Mouse (Mus musculus) cerebellum, adult 2 months (tissue): ENCODE measurements around the gene Nim1k.

ENCODE experiments used
- CTCF ChIP-seq: fragments of 200-500 bp; IDR thresholded peaks from 2 replicates; pipeline ENCODE4 v1.5.1; 2011; ENCODE audit warnings: low read depth, mild to moderate bottlenecking, control low read depth, low read length, moderate library complexity, borderline replicate concordance; ENCODE audit not compliant: insufficient read depth
- POLR2A ChIP-seq: fragments of 200-500 bp; IDR thresholded peaks from 2 replicates; pipeline ENCODE4 v1.6.1; 2011; ENCODE audit warnings: low read length, control low read depth, borderline replicate concordance; ENCODE audit not compliant: insufficient read depth

DNA sequence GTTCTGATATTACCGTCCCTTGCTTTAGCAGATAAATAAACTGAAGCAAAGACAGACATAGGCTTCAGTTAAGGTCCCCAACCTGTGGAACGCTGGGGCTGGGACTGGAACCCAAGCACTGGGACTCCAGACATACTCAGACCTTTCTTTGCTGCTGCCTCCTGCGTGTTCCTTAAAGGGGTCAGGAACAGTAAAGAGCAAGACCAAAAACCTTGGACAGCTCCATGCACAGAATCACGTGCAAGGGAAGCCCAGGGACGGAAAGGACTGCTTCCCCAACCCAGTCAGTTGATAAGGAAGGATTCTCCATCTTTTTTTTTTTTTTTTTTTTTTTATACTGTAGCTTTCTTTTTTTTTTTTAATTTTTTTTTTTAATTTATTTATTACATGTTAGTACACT, 1.1 kb upstream of the Nim1k start:
- TF ChIP-seq CTCF (no peak), POLR2A (no peak)
